Mouse (Mus musculus): ENCODE results near the gene Slc6a1. TPM values are rescaled to one million over a fixed set of nuclear protein-coding genes. Genes with fewer than 3 reads are reported as not detected.

Gene Slc6a1
- polyA plus RNA-seq, 1 experiment from 2014 or later = not detected

DNA sequence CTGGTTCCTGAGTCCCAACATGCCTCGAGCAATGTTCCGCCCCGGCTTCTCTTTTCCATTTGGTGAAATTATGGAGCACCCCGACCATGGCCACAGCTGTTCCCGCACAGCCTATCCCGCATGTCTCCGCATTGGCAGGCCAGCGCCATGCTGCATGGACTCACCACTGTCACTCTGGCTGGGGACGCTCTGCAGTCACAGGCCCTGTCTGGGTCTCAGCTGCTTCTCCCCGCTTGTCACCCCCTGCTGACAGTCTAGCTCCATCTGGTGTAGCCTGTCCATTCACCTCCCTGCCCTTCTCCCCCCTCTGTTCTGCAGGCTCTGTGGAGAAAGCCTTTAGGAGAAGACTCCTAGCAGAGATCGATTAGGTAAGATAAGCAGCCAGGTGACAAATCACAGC is 18.3 kb downstream of the Slc6a1 start:
- no peak overlapping the region for H3K4me3 ChIP-seq (ENCODE audit: low read depth, low read length)
- H3K27ac ChIP-seq (ENCODE audit: low read depth) = no peak overlapping the region
- DNase-seq (no peak), ATAC-seq (ENCODE audit: insufficient read depth) (no peak)
- WGBS = 72% methylated on average over 11 of the region's 11 CpGs
- H3K4me1 ChIP-seq (ENCODE audit: insufficient read depth) = peaks cover 3% of the 10 kb centered on the region; the same call in 1 of the 2 replicates
- TF ChIP-seq CTCF (IDR thresholded peaks at IDR 0.05; ENCODE audit: low read depth) = no peak
- no peak overlapping the region for H3K9ac ChIP-seq
- no peaks in the 10 kb centered on the region for H3K9me3 ChIP-seq (ENCODE audit: low read depth, low read length)
- H3K4me2 ChIP-seq = no peak overlapping the region
- H3K27me3 ChIP-seq (ENCODE audit: insufficient read depth, low read length) = no peaks in the 10 kb centered on the region
- no peaks in the 10 kb centered on the region for H3K36me3 ChIP-seq (ENCODE audit: insufficient read depth)

- Histone ChIP-seq H3K4me3 (ENCODE audit: low read depth, low read length) (no peak overlapping the region), H3K4me2 (no peak overlapping the region), H3K9me3 (ENCODE audit: low read depth, low read length) (no peaks in the 10 kb centered on the region), H3K36me3 (ENCODE audit: insufficient read depth) (no peaks in the 10 kb centered on the region), H3K9ac (no peak overlapping the region), H3K4me1 (ENCODE audit: insufficient read depth) (no peaks in the 10 kb centered on the region), H3K27me3 (ENCODE audit: insufficient read depth, low read length) (0 out of 2 replicates have a peak, but pooled peaks cover 8% of the 10 kb centered on the region), H3K27ac (ENCODE audit: low read depth) (no peak overlapping the region)
- TF ChIP-seq CTCF (IDR thresholded peaks at IDR 0.05; ENCODE audit: low read depth) = no peak
- no peak for ATAC-seq (ENCODE audit: insufficient read depth)
- no peak for DNase-seq
- 66% methylated on average over 6 of the region's 6 CpGs for WGBS
Observed at GRCm38 (mm10) chr6:114304668-114305067, 22.2 kb downstream of the Slc6a1 start.

GRCm38 (mm10) chr6:114320511-114320910 is 38.1 kb downstream of the Slc6a1 start:
- ATAC-seq (ENCODE audit: insufficient read depth) (no peak), DNase-seq (no peak)
- Histone ChIP-seq H3K27ac (ENCODE audit: low read depth) (no peak overlapping the region), H3K4me1 (ENCODE audit: insufficient read depth) (no peaks in the 10 kb centered on the region), H3K9me3 (ENCODE audit: low read depth, low read length) (no peaks in the 10 kb centered on the region; the same call in 1 of the 2 replicates), H3K36me3 (ENCODE audit: insufficient read depth) (no peaks in the 10 kb centered on the region), H3K9ac (no peak overlapping the region), H3K4me2 (no peak overlapping the region), H3K27me3 (ENCODE audit: insufficient read depth, low read length) (no peaks in the 10 kb centered on the region), H3K4me3 (ENCODE audit: low read depth, low read length) (no peak overlapping the region)
- 66% methylated on average over 5 of the region's 5 CpGs for WGBS
- TF ChIP-seq CTCF (IDR thresholded peaks at IDR 0.05; ENCODE audit: low read depth) = no peak

- no peak overlapping the region for H3K4me2 ChIP-seq
- no peak for ATAC-seq (ENCODE audit: insufficient read depth)
- H3K27me3 ChIP-seq (ENCODE audit: insufficient read depth, low read length) = no peaks in the 10 kb centered on the region
- H3K27ac ChIP-seq (ENCODE audit: low read depth) = no peak overlapping the region
- no peaks in the 10 kb centered on the region for H3K36me3 ChIP-seq (ENCODE audit: insufficient read depth)
- H3K4me3 ChIP-seq (ENCODE audit: low read depth, low read length) = no peak overlapping the region
- H3K9me3 ChIP-seq (ENCODE audit: low read depth, low read length) = no peaks in the 10 kb centered on the region; the same call in 1 of the 2 replicates
- peak; percentile 47 for TF ChIP-seq CTCF (IDR thresholded peaks at IDR 0.05; ENCODE audit: low read depth)
- H3K4me1 ChIP-seq (ENCODE audit: insufficient read depth) = no peaks in the 10 kb centered on the region
- H3K9ac ChIP-seq = no peak overlapping the region
- no peak for DNase-seq
- WGBS = 84% methylated on average over 3 of the region's 3 CpGs
Observed at GRCm38 (mm10) chr6:114321146-114321545, 38.7 kb downstream of the Slc6a1 start.

GRCm38 (mm10) chr6:114322914-114323313 is 40.5 kb downstream of the Slc6a1 start:
- TF ChIP-seq CTCF (IDR thresholded peaks at IDR 0.05; ENCODE audit: low read depth) = no peak
- ATAC-seq (ENCODE audit: insufficient read depth) (no peak), DNase-seq (no peak)
- no peaks in the 10 kb centered on the region for H3K4me1 ChIP-seq (ENCODE audit: insufficient read depth)
- no peak overlapping the region for H3K4me3 ChIP-seq (ENCODE audit: low read depth, low read length)
- 79% methylated on average over 3 of the region's 3 CpGs for WGBS
- no peak overlapping the region for H3K27ac ChIP-seq (ENCODE audit: low read depth)
- no peak overlapping the region for H3K9ac ChIP-seq
- H3K4me2 ChIP-seq = no peak overlapping the region
- no peaks in the 10 kb centered on the region for H3K36me3 ChIP-seq (ENCODE audit: insufficient read depth)
- H3K27me3 ChIP-seq (ENCODE audit: insufficient read depth, low read length) = no peaks in the 10 kb centered on the region
- no peaks in the 10 kb centered on the region; the same call in 1 of the 2 replicates for H3K9me3 ChIP-seq (ENCODE audit: low read depth, low read length)

DNA sequence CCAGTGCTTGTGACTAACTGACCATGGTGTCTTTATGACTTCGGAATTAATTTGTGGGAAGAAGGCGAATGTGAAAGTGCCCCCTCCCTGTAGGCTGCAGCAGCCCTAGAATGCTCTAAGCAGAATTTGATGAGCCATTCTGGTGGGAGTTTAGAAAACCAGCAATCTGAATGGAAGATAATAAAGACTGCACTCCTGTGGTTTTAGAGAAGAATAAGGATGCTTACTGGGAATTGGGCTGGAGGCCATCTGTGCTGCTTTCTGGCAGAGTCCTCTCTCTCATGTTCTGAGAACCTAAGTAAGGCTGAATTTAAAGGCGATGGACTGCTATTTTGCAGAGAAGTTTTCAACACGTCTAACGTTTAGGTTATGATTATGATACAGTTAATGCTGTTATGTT is 42.4 kb downstream of the Slc6a1 start:
- Histone ChIP-seq H3K4me1 (ENCODE audit: insufficient read depth) (no peaks in the 10 kb centered on the region), H3K9me3 (ENCODE audit: low read depth, low read length) (no peaks in the 10 kb centered on the region; the same call in 1 of the 2 replicates), H3K4me2 (no peak overlapping the region), H3K27me3 (ENCODE audit: insufficient read depth, low read length) (no peaks in the 10 kb centered on the region), H3K9ac (no peak overlapping the region), H3K4me3 (ENCODE audit: low read depth, low read length) (no peak overlapping the region), H3K27ac (ENCODE audit: low read depth) (no peak overlapping the region), H3K36me3 (ENCODE audit: insufficient read depth) (no peaks in the 10 kb centered on the region)
- ATAC-seq (ENCODE audit: insufficient read depth) (no peak), DNase-seq (no peak)
- TF ChIP-seq CTCF (IDR thresholded peaks at IDR 0.05; ENCODE audit: low read depth) = no peak
- 88% methylated on average over 5 of the region's 5 CpGs for whole genome bisulfite sequencing

DNA sequence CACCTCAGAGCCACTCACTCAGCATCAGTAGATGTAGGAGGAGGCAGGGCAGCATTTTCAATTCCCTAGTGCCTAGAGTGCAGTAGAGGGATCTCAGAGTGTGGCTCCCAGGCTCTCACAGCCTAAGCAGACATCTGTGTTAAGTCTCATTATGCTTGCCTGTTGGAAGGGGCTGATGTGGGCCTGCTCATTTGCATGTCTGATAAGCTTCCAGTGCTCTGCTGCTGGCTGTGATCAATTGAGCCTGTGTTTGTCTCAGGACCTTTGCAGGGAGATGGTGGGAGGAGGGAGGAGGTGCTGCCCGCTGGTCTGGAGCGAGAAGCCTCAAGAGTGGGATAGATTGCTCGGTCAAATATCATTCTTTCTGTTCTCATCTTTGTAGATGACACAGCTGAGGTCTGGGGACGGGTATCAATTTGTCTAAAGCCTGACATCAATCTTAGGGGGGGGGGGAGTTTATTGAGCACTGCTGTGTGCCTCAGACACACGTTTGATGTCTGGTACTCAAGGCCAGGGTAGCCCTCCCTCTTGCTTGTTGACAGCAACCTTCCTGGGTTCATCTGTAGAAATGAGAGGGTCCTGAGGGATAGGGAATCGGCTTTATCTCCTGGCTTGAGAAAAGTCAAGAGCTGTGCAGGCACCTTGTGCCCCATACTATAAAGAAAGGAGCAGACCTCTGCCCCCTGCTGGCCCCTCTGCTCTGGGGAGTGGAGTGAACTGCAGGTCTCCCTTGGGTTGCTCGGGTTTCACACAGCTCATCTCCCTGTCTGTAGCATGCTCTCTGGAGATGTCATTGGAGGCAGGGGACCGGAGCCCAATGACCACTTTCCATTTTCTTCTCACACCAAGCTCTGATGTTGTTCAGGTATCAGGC is 47.4 kb downstream of the Slc6a1 start:
- no peaks in the 10 kb centered on the region for H3K9me3 ChIP-seq (ENCODE audit: low read depth, low read length)
- H3K9ac ChIP-seq = no peak overlapping the region
- peak; percentile 21 for DNase-seq
- H3K4me2 ChIP-seq = no peak overlapping the region
- TF ChIP-seq CTCF (IDR thresholded peaks at IDR 0.05; ENCODE audit: low read depth) = peak; percentile 11; the same call in 1 of the 2 replicates
- H3K36me3 ChIP-seq (ENCODE audit: insufficient read depth) = no peaks in the 10 kb centered on the region
- no peaks in the 10 kb centered on the region for H3K4me1 ChIP-seq (ENCODE audit: insufficient read depth)
- no peaks in the 10 kb centered on the region for H3K27me3 ChIP-seq (ENCODE audit: insufficient read depth, low read length)
- no peak overlapping the region for H3K4me3 ChIP-seq (ENCODE audit: low read depth, low read length)
- WGBS = 28% methylated on average over 8 of the region's 8 CpGs
- H3K27ac ChIP-seq (ENCODE audit: low read depth) = no peak overlapping the region
- ATAC-seq (ENCODE audit: insufficient read depth) = no peak
